Mouse (Mus musculus): ENCODE results near the gene Hecw2. TPM values are rescaled to one million over a fixed set of nuclear protein-coding genes. Genes with fewer than 3 reads are reported as not detected.

Gene Hecw2
- polyA plus RNA-seq, 1 experiment from 2014 or later = 4.5 TPM

GRCm38 (mm10) chr1:53824446-53825337 is 370.3 kb downstream of the Hecw2 start:
- Histone ChIP-seq H3K4me1 (replicated peaks) (peaks cover 8% of the 10 kb centered on the region; the same call in 1 of the 2 replicates), H3K27ac (no peak overlapping the region), H3K27me3 (no peaks in the 10 kb centered on the region), H3K36me3 (no peaks in the 10 kb centered on the region), H3K9me3 (replicated peaks) (no peaks in the 10 kb centered on the region), H3K9ac (no peak overlapping the region), H3K4me2 (no peak overlapping the region), H3K4me3 (no peak overlapping the region)
- no peak for ATAC-seq (replicated peaks; ENCODE audit: insufficient number of reproducible peaks, insufficient read depth, low FRiP score, low read depth)
- 68% methylated on average over 9 of the region's 9 CpGs for WGBS

GRCm38 (mm10) chr1:53823687-53824445 is 371.1 kb downstream of the Hecw2 start:
- ATAC-seq (replicated peaks; ENCODE audit: insufficient number of reproducible peaks, insufficient read depth, low FRiP score, low read depth) = peak; percentile 43; the same call in 1 of the 2 replicates
- Histone ChIP-seq H3K4me3 (peak overlapping the region; percentile 14; the same call in 1 of the 2 replicates), H3K27ac (no peak overlapping the region), H3K36me3 (no peaks in the 10 kb centered on the region), H3K4me2 (peak overlapping the region; percentile 53), H3K4me1 (replicated peaks) (peaks cover 8% of the 10 kb centered on the region; the same call in 1 of the 2 replicates), H3K9ac (no peak overlapping the region), H3K27me3 (no peaks in the 10 kb centered on the region), H3K9me3 (replicated peaks) (no peaks in the 10 kb centered on the region)
- 8% methylated on average over 10 of the region's 10 CpGs for WGBS

- no peak overlapping the region for H3K9ac ChIP-seq
- no peak for ATAC-seq (replicated peaks; ENCODE audit: insufficient number of reproducible peaks, insufficient read depth, low FRiP score, low read depth)
- no peak overlapping the region for H3K4me3 ChIP-seq
- H3K4me1 ChIP-seq (replicated peaks) = peaks cover 8% of the 10 kb centered on the region; the same call in 1 of the 2 replicates
- no peak overlapping the region for H3K27ac ChIP-seq
- H3K27me3 ChIP-seq = no peaks in the 10 kb centered on the region
- no peak overlapping the region for H3K4me2 ChIP-seq
- no peaks in the 10 kb centered on the region for H3K36me3 ChIP-seq
- no peaks in the 10 kb centered on the region for H3K9me3 ChIP-seq (replicated peaks)
Observed at GRCm38 (mm10) chr1:53821983-53822382, 373.0 kb downstream of the Hecw2 start.

- WGBS = 71% methylated on average over 5 of the region's 5 CpGs
- Histone ChIP-seq H3K27me3 (no peaks in the 10 kb centered on the region), H3K36me3 (no peaks in the 10 kb centered on the region), H3K4me2 (no peak overlapping the region), H3K9me3 (replicated peaks) (no peaks in the 10 kb centered on the region), H3K4me1 (replicated peaks) (peaks cover 8% of the 10 kb centered on the region; the same call in 1 of the 2 replicates), H3K9ac (no peak overlapping the region), H3K27ac (no peak overlapping the region), H3K4me3 (no peak overlapping the region)
- no peak for ATAC-seq (replicated peaks; ENCODE audit: insufficient number of reproducible peaks, insufficient read depth, low FRiP score, low read depth)
Observed at GRCm38 (mm10) chr1:53820041-53820632, 374.8 kb downstream of the Hecw2 start.

GRCm38 (mm10) chr1:53818072-53818862 is 376.7 kb downstream of the Hecw2 start:
- Histone ChIP-seq H3K9ac (no peak overlapping the region), H3K9me3 (replicated peaks) (no peaks in the 10 kb centered on the region), H3K27ac (no peak overlapping the region), H3K4me2 (no peak overlapping the region), H3K27me3 (no peaks in the 10 kb centered on the region), H3K4me3 (no peak overlapping the region), H3K4me1 (replicated peaks) (no peaks in the 10 kb centered on the region), H3K36me3 (no peaks in the 10 kb centered on the region)
- ATAC-seq (replicated peaks; ENCODE audit: insufficient number of reproducible peaks, insufficient read depth, low FRiP score, low read depth) = no peak
- WGBS = 61% methylated on average over 3 of the region's 3 CpGs

GRCm38 (mm10) chr1:53816353-53816752 is 378.6 kb downstream of the Hecw2 start:
- no peak overlapping the region for H3K4me2 ChIP-seq
- 76% methylated on average over 2 of the region's 2 CpGs for WGBS
- H3K9ac ChIP-seq = no peak overlapping the region
- no peaks in the 10 kb centered on the region for H3K4me1 ChIP-seq (replicated peaks)
- no peaks in the 10 kb centered on the region for H3K36me3 ChIP-seq
- H3K4me3 ChIP-seq = no peak overlapping the region
- H3K9me3 ChIP-seq (replicated peaks) = no peaks in the 10 kb centered on the region
- no peaks in the 10 kb centered on the region for H3K27me3 ChIP-seq
- H3K27ac ChIP-seq = no peak overlapping the region
- no peak for ATAC-seq (replicated peaks; ENCODE audit: insufficient number of reproducible peaks, insufficient read depth, low FRiP score, low read depth)

- no peaks in the 10 kb centered on the region for H3K4me1 ChIP-seq (replicated peaks)
- no peak overlapping the region for H3K9ac ChIP-seq
- 73% methylated on average over 2 of the region's 2 CpGs for WGBS
- H3K4me2 ChIP-seq = no peak overlapping the region
- no peaks in the 10 kb centered on the region for H3K36me3 ChIP-seq
- no peaks in the 10 kb centered on the region for H3K9me3 ChIP-seq (replicated peaks)
- no peaks in the 10 kb centered on the region for H3K27me3 ChIP-seq
- ATAC-seq (replicated peaks; ENCODE audit: insufficient number of reproducible peaks, insufficient read depth, low FRiP score, low read depth) = no peak
- no peak overlapping the region for H3K27ac ChIP-seq
- H3K4me3 ChIP-seq = no peak overlapping the region
Observed at GRCm38 (mm10) chr1:53814077-53814705, 380.8 kb downstream of the Hecw2 start.

GRCm38 (mm10) chr1:53811919-53812318 is 383.0 kb downstream of the Hecw2 start:
- Histone ChIP-seq H3K4me3 (no peak overlapping the region), H3K9ac (no peak overlapping the region), H3K36me3 (no peaks in the 10 kb centered on the region), H3K4me1 (replicated peaks) (no peaks in the 10 kb centered on the region), H3K27me3 (no peaks in the 10 kb centered on the region), H3K27ac (no peak overlapping the region), H3K9me3 (replicated peaks) (no peaks in the 10 kb centered on the region), H3K4me2 (no peak overlapping the region)
- WGBS = 85% methylated on average over 4 of the region's 4 CpGs
- no peak for ATAC-seq (replicated peaks; ENCODE audit: insufficient number of reproducible peaks, insufficient read depth, low FRiP score, low read depth)

GRCm38 (mm10) chr1:53808229-53808628 is 386.7 kb downstream of the Hecw2 start:
- Histone ChIP-seq H3K9me3 (replicated peaks) (no peaks in the 10 kb centered on the region), H3K4me1 (replicated peaks) (no peaks in the 10 kb centered on the region), H3K4me2 (no peak overlapping the region), H3K27me3 (no peaks in the 10 kb centered on the region), H3K9ac (no peak overlapping the region), H3K4me3 (no peak overlapping the region), H3K36me3 (no peaks in the 10 kb centered on the region), H3K27ac (no peak overlapping the region)
- ATAC-seq (replicated peaks; ENCODE audit: insufficient number of reproducible peaks, insufficient read depth, low FRiP score, low read depth) = no peak
- 75% methylated on average over 2 of the region's 2 CpGs for WGBS

- Histone ChIP-seq H3K4me2 (no peak overlapping the region), H3K9me3 (replicated peaks) (no peaks in the 10 kb centered on the region), H3K9ac (no peak overlapping the region), H3K27me3 (no peaks in the 10 kb centered on the region), H3K4me1 (replicated peaks) (no peaks in the 10 kb centered on the region), H3K27ac (no peak overlapping the region), H3K4me3 (no peak overlapping the region), H3K36me3 (no peaks in the 10 kb centered on the region)
- no peak for ATAC-seq (replicated peaks; ENCODE audit: insufficient number of reproducible peaks, insufficient read depth, low FRiP score, low read depth)
- WGBS = 42% methylated on average over 3 of the region's 3 CpGs
Observed at GRCm38 (mm10) chr1:53797811-53798210, 397.2 kb downstream of the Hecw2 start.

All from heart, embryonic 15.5 days (tissue).